Mouse (Mus musculus) ES-Bruce4 (cell line): ENCODE results near the gene Lgr5.

Source experiments
- CTCF ChIP-seq: IDR thresholded peaks from one replicate; pipeline ENCODE4 v1.8.1; 2011; ENCODE audit warnings: low read depth, low read length
- POLR2A ChIP-seq: IDR thresholded peaks from one replicate; pipeline ENCODE4 v1.8.1; 2011; ENCODE audit warnings: low read length; ENCODE audit not compliant: insufficient read depth

- TF ChIP-seq CTCF = no peak
- TF ChIP-seq POLR2A = no peak
Observed at GRCm38 (mm10) chr10:115457368-115458021, 130.1 kb downstream of the Lgr5 start.
